Mouse (Mus musculus): Measurements from ENCODE around the gene Utp6. TPM values are rescaled to one million over a fixed set of nuclear protein-coding genes. Genes with fewer than 3 reads are reported as not detected.
A peak's percentile ranks its signal among the peaks of the same experiment; 100 is the strongest.
"Not testable (repeated sequence)": the region's sequence is repeated elsewhere in the genome, so short reads cannot be mapped to it uniquely, and the experiment has no call there.

Gene Utp6
- total RNA-seq (2021) (10 to 100 TPM; 41.8 to 43.0 TPM), polyA plus RNA-seq (2012; rRNA removed) (1.8 and 2.1 TPM in 2 replicates)
- long read RNA-seq, transcript Utp6-201 (19 exons, 3,877 nt): major isoform, 17 of 20 reads
- long read RNA-seq, partial matches to known transcripts: 0 of 20 reads
- long read RNA-seq, other reads (novel, unspliced or antisense): 3 of 20 reads

DNA sequence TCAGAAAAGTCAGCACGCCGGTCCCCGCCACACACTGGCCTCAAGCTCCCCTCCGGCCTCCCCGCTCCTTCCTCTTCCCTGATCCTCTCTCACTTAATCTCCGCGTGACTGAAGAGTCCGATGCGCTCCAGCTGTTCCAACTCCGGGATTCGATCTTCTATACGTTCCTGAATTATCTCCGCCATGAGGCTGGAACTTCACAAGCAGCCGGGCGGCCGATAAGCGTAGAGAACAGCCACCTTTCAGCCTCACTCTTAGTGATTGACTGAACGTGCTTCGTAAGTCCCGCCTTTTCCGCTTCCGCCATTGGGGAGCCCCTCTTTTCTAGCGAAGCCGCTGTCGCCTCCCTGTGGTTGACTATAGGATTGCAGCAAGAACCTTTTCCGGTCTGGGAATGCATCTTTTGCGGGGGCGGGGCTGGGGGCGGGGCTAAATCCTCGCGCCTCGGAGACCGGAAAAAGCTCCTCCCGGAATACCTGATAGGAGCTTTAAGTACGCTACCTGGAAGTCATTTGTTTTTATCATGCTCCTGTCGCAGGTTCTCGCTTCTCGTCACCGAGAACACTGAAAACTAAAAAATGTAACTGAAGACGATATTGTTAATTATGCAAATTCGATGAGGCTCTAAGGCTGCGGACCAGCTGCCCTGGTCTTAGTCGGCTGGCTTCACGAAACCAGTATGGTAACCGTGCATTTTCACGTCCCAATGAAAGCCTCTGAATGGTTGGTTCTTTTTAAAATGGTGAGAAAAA lies at the start of gene Utp6:
TSS of gene Utp6 (minus strand) at position 266 of the 752 bp plus-strand sequence.
- DNase-seq: peak; percentile 97

GRCm38 (mm10) chr11:79994271-79994988 lies 32.2 kb upstream of the Utp6 start:
- no peak for DNase-seq

GRCm38 (mm10) chr11:79993356-79994270 lies 31.4 kb upstream of the Utp6 start:
- no peak for DNase-seq

- peak; percentile 98 for DNase-seq
These were observed 30.6 kb upstream of the Utp6 start, which contains the start of gene Suz12 for GRCm38 (mm10) chr11:79992592-79993355. Suz12 (plus strand) TSS chr11:79993106.

DNA sequence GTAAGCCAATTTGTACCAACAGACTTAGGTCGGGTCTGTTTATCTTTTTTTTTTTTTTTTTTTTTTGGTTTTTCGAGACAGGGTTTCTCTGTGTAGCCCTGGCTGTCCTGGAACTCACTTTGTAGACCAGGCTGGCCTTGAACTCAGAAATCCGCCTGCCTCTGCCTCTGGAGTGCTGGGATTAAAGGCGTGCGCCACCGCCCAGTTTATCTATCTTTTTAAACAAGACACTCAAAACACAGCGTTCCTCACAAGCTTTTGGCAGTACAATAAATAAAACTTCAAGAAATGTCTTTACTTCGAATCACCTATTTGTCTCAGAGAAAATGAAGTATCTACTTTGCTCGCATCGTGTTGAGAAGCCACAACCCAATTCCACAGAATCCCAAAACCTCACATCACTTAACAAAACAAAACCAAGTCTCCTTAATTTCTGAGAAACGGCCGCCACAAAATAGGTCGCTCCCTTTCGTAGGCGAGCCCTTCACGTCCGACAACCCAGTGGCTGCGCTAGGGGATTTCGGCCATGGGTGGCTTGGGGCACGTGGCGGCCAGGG lies 29.9 kb upstream of the Utp6 start:
- DNase-seq: no peak

DNA sequence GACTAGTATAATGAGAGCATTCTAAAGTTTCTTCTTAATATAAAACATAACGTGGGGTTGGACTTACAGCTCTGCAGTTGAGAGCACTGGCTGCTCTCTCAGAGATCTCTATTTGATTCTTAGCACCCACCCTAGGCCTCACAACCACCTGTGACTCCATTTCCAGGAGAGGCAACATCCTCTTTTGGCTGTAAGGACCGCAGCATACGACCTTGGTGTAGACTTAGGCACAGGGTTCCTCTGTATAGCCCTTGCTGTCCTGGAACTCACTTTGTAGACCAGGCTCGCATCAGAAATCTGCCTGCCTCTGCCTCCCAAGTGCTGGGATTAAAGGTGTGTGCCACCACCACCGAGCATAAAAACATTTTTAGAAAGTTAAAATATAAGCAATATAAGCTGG lies 29.4 kb upstream of the Utp6 start:
- DNase-seq: no peak

DNA sequence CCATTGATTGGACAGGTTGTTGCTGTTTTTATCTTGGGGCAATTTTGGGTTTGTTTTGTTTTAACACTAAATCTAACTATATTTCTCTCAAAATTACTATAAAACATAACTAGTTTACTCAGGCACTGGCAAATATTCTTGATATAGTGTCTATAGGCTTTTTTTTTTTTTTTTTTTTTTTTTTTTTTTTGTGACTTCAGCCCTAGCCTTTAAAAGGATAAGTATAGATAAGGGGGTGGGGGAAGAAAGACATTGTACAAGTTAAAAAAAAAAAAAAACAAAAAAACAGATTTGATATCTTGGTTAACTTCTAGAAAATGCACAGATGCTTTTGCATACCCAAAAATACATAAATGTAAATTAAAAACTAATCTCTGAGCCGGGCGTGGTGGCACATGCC lies 27.9 kb upstream of the Utp6 start:
- no peak for DNase-seq

GRCm38 (mm10) chr11:79987896-79988295 lies 25.7 kb upstream of the Utp6 start:
- peak; percentile 47 for DNase-seq

DNA sequence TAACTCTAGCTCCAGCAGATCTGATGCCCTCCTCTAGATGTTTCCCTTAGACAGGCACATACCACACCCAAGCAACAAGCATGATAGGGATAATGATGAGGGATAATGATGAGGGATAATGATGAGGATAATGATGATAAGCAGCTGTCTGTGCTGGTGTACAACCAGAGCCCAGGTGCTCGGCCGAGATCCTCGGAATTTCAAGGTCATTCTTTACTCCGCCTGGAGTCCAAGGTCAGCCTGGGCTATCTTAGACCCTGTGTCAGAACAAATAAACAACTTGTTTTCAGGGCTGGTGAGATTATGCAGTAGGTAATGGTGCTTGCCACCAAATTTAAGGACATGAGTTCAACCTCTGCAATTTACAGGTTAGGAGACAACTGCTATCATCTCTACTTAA lies 24.7 kb upstream of the Utp6 start:
- no peak for DNase-seq

- not testable (repeated sequence) for DNase-seq
These were observed 15.6 kb upstream of the Utp6 start for GRCm38 (mm10) chr11:79977747-79978146.

DNA sequence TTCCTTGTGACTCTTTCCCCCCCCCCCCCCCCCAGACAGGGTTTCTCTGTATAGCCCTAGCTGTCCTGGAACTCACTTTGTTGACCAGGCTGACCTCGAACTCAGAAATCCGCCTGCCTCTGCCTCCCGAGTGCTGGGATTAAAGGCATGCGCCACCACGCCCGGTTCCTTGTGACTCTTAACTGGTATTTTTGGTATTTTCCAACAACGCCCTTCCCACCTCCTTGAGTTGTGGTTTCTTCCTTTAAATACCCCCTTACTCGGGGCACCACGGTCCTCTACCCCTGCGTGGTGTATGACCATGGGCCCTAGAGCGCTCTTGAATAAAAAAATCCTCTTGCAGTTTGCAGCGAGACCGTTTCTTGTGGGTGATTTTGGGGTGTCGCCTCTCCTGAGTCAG lies 14.9 kb upstream of the Utp6 start:
- not testable (repeated sequence) for DNase-seq

GRCm38 (mm10) chr11:79976645-79977044 lies 14.5 kb upstream of the Utp6 start:
- DNase-seq: not testable (repeated sequence)

DNA sequence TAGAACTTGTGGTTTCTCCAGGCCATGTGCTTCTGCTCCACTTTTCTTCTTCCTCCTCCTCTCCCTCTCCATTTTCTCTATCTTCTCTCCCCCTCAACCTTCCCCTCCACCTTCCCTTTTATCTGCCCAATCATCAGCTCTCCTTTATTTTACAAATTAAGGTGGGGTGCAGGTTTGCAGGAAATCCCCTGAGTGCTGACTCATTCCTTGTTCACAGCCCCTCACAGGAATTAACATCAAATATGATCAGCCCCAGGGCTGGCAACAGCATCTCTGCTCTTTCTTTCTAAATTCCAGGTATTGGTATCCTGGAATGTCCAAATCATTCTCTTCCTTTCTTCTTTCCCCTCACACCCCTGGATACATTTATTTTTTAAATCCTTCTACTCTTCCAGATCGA lies 14.0 kb upstream of the Utp6 start:
- no peak for DNase-seq

GRCm38 (mm10) chr11:79975377-79975776 lies 13.2 kb upstream of the Utp6 start:
- no peak for DNase-seq

- DNase-seq: peak; percentile 20
These were observed 11.7 kb upstream of the Utp6 start for GRCm38 (mm10) chr11:79973626-79974476.

DNA sequence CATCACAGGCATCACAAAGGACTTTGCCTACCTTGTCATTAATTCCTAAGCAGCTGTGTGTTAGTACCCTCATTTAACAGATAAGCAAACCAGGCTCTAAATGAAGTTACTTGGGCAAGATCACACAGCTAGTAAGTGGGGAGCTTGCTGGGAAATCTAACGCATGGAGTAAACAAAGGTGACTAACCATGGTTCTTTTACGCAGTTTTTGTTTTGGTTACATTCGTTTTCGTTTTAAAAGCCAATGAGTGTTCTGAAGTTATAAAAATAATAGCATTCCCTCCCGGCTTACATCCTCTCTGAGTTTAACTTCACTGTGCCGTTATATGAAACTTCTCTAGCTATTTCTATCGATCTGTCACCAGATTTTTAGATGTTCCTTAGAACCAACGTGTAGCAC lies 10.9 kb upstream of the Utp6 start:
- DNase-seq: no peak

DNA sequence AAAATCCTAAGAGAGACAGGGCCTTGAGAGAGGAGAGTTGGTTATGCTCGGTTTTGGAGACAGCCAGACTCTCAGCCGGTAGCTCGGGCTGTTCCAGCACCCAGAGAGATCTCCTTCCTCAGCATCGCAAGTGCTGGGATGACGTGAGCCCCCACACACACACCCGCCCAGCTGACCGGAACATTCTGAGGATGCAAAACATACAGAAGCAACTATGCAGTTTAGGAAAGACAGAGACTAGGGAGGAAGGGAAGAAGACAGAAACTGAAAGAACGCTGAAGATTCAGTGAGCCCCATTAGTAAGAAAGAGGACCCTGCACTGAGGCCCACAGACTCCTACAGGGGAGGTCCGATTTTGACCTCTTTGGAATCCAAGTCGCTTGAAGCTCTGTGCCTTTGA lies 5.6 kb upstream of the Utp6 start:
- DNase-seq: no peak

GRCm38 (mm10) chr11:79965896-79966295 lies 3.7 kb upstream of the Utp6 start:
- peak; percentile 59 for DNase-seq

DNA sequence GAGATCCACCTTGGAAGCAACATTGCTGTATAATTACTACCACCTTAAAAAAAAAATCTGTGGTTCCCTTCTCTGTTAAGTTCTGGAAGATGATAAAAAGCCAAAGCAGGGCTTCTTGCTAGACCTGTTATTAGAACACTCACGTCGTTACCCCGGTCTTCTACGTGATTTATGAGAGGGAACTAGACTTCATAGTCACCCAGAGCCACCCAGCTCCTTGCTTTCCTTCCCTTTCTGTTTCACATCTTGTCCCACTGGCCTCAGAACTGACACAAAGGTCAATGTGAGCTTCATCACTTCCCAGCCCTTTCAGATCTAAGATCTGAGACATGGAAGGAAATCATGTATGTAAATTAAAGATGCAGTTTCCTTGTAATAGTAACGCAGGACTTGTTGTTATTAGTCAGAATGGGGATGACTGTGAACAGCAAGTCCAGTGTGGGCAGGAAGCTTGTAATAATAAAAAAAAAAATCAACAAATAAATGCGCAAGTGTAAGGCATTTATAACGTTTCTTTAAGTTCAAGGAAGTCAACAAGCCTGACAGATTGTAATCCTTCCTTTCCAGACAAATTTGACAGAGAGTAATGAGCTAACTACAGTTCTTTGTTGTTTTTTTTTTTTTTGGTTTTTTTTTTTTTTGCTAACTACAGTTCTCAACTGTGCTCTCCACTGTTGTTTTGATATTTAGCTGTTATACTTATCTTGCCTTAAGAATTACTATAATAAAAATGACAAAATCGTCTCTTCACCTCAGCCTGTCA lies 1.2 kb upstream of the Utp6 start:
- no peak for DNase-seq

Measured in adrenal gland, adult 2 months (tissue).